Comparison of ENCODE assay signal across 9 mouse cellular contexts in genomic region chr6:125160558-125160853, GRCm38 (mm10). TPM values are rescaled to one million over a fixed set of nuclear protein-coding genes. Genes with fewer than 3 reads are reported as not detected.
A peak's percentile ranks its signal among the peaks of the same experiment; 100 is the strongest.
DNase-seq lines count a peak whose midpoint lies in the region; ATAC-seq and TF ChIP-seq lines count a peak whose summit lies in the region.
"Had no signal": no experiment of that assay in that cellular context is flagged by ENCODE, and none has a peak within 500 bp of the region (broad histone marks: within the 10 kb centered on the region; RNA-seq: fewer than 3 reads in every experiment).

No protein-coding gene starts in this region.

- no peak for TF ChIP-seq RAD21 in CH12.LX (IDR thresholded peaks at IDR 0.05; ENCODE audit: low read depth, low read length)

- in situ Hi-C loops in CH12.LX (cut with MboI; ENCODE audit: low pct_ligation_motif_present, low pct_unique_long_range_greater_than_20kb, low sequenced_read_pairs) = no loop called here

- peaks cover 9% of the 10 kb centered on the region for H3K4me1 ChIP-seq in hindbrain, embryonic 11.5 days (replicated peaks; ENCODE audit: control insufficient read depth, insufficient read depth, low read length)
- H3K4me1 ChIP-seq in hindbrain, postnatal 0 days (ENCODE audit: insufficient read depth, low read length) = 0 out of 2 replicates have a peak, but pooled peaks cover 8% of the 10 kb centered on the region
- H3K4me1 ChIP-seq in CH12.LX (ENCODE audit: control insufficient read depth in 1 of 2, insufficient read depth in 2 of 2) = peaks cover 3 to 18% of the 10 kb centered on the region in 2 experiments; a peak in 2 of 4 replicates
- no peaks in the 10 kb centered on the region for H3K4me1 ChIP-seq in brown adipose tissue, adult 24 weeks (ENCODE audit: control insufficient read depth, insufficient read depth, insufficient read length, low read length)
- peaks cover 29% of the 10 kb centered on the region for H3K4me1 ChIP-seq in limb, embryonic 10.5 days

- dilution Hi-C loops in CH12.LX (cut with MboI; ENCODE audit: extremely low pct_ligation_motif_present, extremely low pct_unique_long_range_greater_than_20kb, low sequenced_read_pairs) = no loop called here

- no peak for ATAC-seq in hindbrain, embryonic 11.5 days (ENCODE audit: low FRiP score)
- no peak for ATAC-seq in hindbrain, postnatal 0 days
- no peak for ATAC-seq in megakaryocyte, adult 5-6 weeks (ENCODE audit: poor library complexity, severe bottlenecking)

- H3K79me2 ChIP-seq in CH12.LX (replicated peaks; ENCODE audit: control insufficient read depth, extremely low read depth, insufficient read depth, poor library complexity, severe bottlenecking) = peaks cover 21% of the 10 kb centered on the region

- no peak for TF ChIP-seq CTCF in hindbrain, postnatal 0 days (IDR thresholded peaks at IDR 0.05; ENCODE audit: low read depth)
- TF ChIP-seq CTCF in CH12.LX (conservative IDR thresholded peaks at IDR 0.05 in 1 of 2, IDR thresholded peaks at IDR 0.05 in 1 of 2; ENCODE audit: low read depth in 2 of 2, low read length in 2 of 2) = no peak

- H3K27ac ChIP-seq in hindbrain, embryonic 11.5 days (ENCODE audit: low read depth, low read length) = 0 out of 2 replicates have a peak overlapping the region, but pooled peaks have one; percentile 24
- H3K27ac ChIP-seq in hindbrain, postnatal 0 days = no peak overlapping the region
- H3K27ac ChIP-seq in CH12.LX (ENCODE audit: insufficient read depth, low read depth) = no peak overlapping the region
- peak overlapping the region; percentile 32; the same call in 1 of the 2 replicates for H3K27ac ChIP-seq in brown adipose tissue, adult 24 weeks (replicated peaks; ENCODE audit: low read depth, low read length)
- no peak overlapping the region for H3K27ac ChIP-seq in limb, embryonic 10.5 days

- peak; percentile 43 for DNase-seq in hindbrain, embryonic 11.5 days (ENCODE audit: low spot score)
- DNase-seq in hindbrain, postnatal 0 days (ENCODE audit: low spot score) = no peak
- DNase-seq in CH12.LX (ENCODE audit: extremely low read depth) = peak; percentile 29
- DNase-seq in limb, embryonic 10.5 days (ENCODE audit: low spot score) = peak; percentile 42
- no peak for DNase-seq in adrenal gland, postnatal 25 days
- DNase-seq in kidney, postnatal 10 days = no peak
- DNase-seq: cerebellum, postnatal 14 days had no signal

- H3K9ac ChIP-seq in hindbrain, embryonic 11.5 days (ENCODE audit: low read depth, low read length) = no peak overlapping the region
- H3K9ac ChIP-seq in hindbrain, postnatal 0 days (replicated peaks; ENCODE audit: low read length) = no peak overlapping the region
- no peak overlapping the region for H3K9ac ChIP-seq in CH12.LX (ENCODE audit: insufficient read depth, low read depth)

- peaks cover 12% of the 10 kb centered on the region for H3K36me3 ChIP-seq in hindbrain, embryonic 11.5 days (ENCODE audit: control insufficient read depth, insufficient read depth, low read length)
- H3K36me3 ChIP-seq in hindbrain, postnatal 0 days (ENCODE audit: insufficient read depth, low read length) = peaks cover 18% of the 10 kb centered on the region; the same call in 1 of the 2 replicates
- H3K36me3 ChIP-seq in CH12.LX (replicated peaks in 1 of 2; ENCODE audit: control insufficient read depth in 1 of 2, insufficient read depth in 1 of 2, low read length in 1 of 2) = peaks cover 67 to 82% of the 10 kb centered on the region in 2 experiments
- H3K36me3 ChIP-seq in limb, embryonic 10.5 days = peaks cover 92% of the 10 kb centered on the region

- H3K4me2 ChIP-seq in hindbrain, embryonic 11.5 days (replicated peaks; ENCODE audit: low read depth, low read length) = no peak overlapping the region
- no peak overlapping the region for H3K4me2 ChIP-seq in hindbrain, postnatal 0 days (ENCODE audit: low read depth, low read length)
- no peak overlapping the region for H3K4me2 ChIP-seq in CH12.LX (ENCODE audit: insufficient read depth, low read depth, poor library complexity, severe bottlenecking)

- H3K4me3 ChIP-seq in hindbrain, embryonic 11.5 days (ENCODE audit: low read depth, low read length) = no peak overlapping the region
- H3K4me3 ChIP-seq in hindbrain, postnatal 0 days (ENCODE audit: low read length) = no peak overlapping the region
- H3K4me3 ChIP-seq in CH12.LX (replicated peaks in 1 of 3; ENCODE audit: low read depth in 2 of 3, low read length in 2 of 3, poor library complexity in 1 of 3) = no peak overlapping the region
- H3K4me3 ChIP-seq in brown adipose tissue, adult 24 weeks (ENCODE audit: insufficient read depth, low read depth, low read length) = no peak overlapping the region
- H3K4me3 ChIP-seq in limb, embryonic 10.5 days = no peak overlapping the region

- WGBS in hindbrain, embryonic 11.5 days = 64% methylated on average over 10 of the region's 10 CpGs
- 47% methylated on average over 10 of the region's 10 CpGs for WGBS in hindbrain, postnatal 0 days
- WGBS in limb, embryonic 10.5 days = 78% methylated on average over 10 of the region's 10 CpGs

- no peak for TF ChIP-seq POLR2A in CH12.LX (IDR thresholded peaks at IDR 0.05; ENCODE audit: low read depth, low read length)

- no peaks in the 10 kb centered on the region for H3K9me3 ChIP-seq in hindbrain, embryonic 11.5 days (ENCODE audit: control insufficient read depth, low read length)
- H3K9me3 ChIP-seq in hindbrain, postnatal 0 days (ENCODE audit: low read length) = no peaks in the 10 kb centered on the region
- no peaks in the 10 kb centered on the region for H3K9me3 ChIP-seq in CH12.LX (replicated peaks; ENCODE audit: low read length)
- H3K9me3 ChIP-seq in limb, embryonic 10.5 days (replicated peaks) = no peaks in the 10 kb centered on the region

- no peak for TF ChIP-seq EP300 in CH12.LX (IDR thresholded peaks at IDR 0.05; ENCODE audit: low read length)

- H3K27me3 ChIP-seq in hindbrain, embryonic 11.5 days (ENCODE audit: control insufficient read depth, insufficient read depth, low read length) = no peaks in the 10 kb centered on the region
- H3K27me3 ChIP-seq in hindbrain, postnatal 0 days (ENCODE audit: insufficient read depth, low read length) = no peaks in the 10 kb centered on the region
- H3K27me3 ChIP-seq in CH12.LX (replicated peaks) = no peaks in the 10 kb centered on the region
- H3K27me3 ChIP-seq in limb, embryonic 10.5 days (ENCODE audit: low read depth, poor library complexity, severe bottlenecking) = no peaks in the 10 kb centered on the region

RNA-seq across cellular contexts. Expression of gene Gapdh, which starts 5.8 kb away (rescaled TPM):
- polyA plus RNA-seq in hindbrain, embryonic 11.5 days (2014; fragmentation: Nextera tagmentation; extraction: Ambion mirVana) = 2,070 and 2,095 TPM in 2 replicates
- total RNA-seq in hindbrain, postnatal 0 days (2014; rRNA removed) = 2,711 and 2,736 TPM in 2 replicates
- polyA plus RNA-seq in hindbrain, postnatal 0 days (2015; fragmentation: Nextera tagmentation; extraction: Ambion mirVana) = 1,874 and 1,919 TPM in 2 replicates
- total RNA-seq in CH12.LX (2012; rRNA removed) (2,085 and 2,925 TPM in 2 replicates), CH12.LX (2014; rRNA removed) (1,576 and 2,268 TPM in 2 replicates)
- 2,269 and 2,654 TPM in 2 replicates for polyA plus RNA-seq in CH12.LX (2012; ENCODE audit: insufficient read length, low read depth)
- polyA plus RNA-seq in brown adipose tissue, adult 24 weeks (2012; ENCODE audit: insufficient read depth, insufficient read length, missing spikeins) = 1,014 and 1,139 TPM in 2 replicates
- polyA plus RNA-seq in limb, embryonic 10.5 days (2016; fragmentation: Nextera tagmentation; extraction: Ambion mirVana) = 2,585 and 3,112 TPM in 2 replicates
- 1,475 and 1,510 TPM in 2 replicates for total RNA-seq in adrenal gland, postnatal 25 days (2021)
- total RNA-seq in megakaryocyte, adult 5-6 weeks (2015) = 2,892 and 2,923 TPM in 2 replicates
- total RNA-seq in megakaryocyte, adult 5-6 weeks (2017) = 1,028 and 1,070 TPM in 2 replicates

RNA-seq across cellular contexts. Expression of gene Iffo1, which starts 15.5 kb away (rescaled TPM):
- polyA plus RNA-seq in hindbrain, embryonic 11.5 days (2014; fragmentation: Nextera tagmentation; extraction: Ambion mirVana) = 10.3 and 10.4 TPM in 2 replicates
- 29.1 and 30.5 TPM in 2 replicates for total RNA-seq in hindbrain, postnatal 0 days (2014; rRNA removed)
- 20.3 and 20.6 TPM in 2 replicates for polyA plus RNA-seq in hindbrain, postnatal 0 days (2015; fragmentation: Nextera tagmentation; extraction: Ambion mirVana)
- 6.7 and 7.6 TPM in 2 replicates for total RNA-seq in CH12.LX (2012; rRNA removed)
- 3.3 and 4.0 TPM in 2 replicates for total RNA-seq in CH12.LX (2014; rRNA removed)
- 7.0 and 8.2 TPM in 2 replicates for polyA plus RNA-seq in CH12.LX (2012; ENCODE audit: insufficient read length, low read depth)
- 2.9 and 3.2 TPM in 2 replicates for polyA plus RNA-seq in brown adipose tissue, adult 24 weeks (2012; ENCODE audit: insufficient read depth, insufficient read length, missing spikeins)
- 10.9 and 15.5 TPM in 2 replicates for polyA plus RNA-seq in limb, embryonic 10.5 days (2016; fragmentation: Nextera tagmentation; extraction: Ambion mirVana)
- total RNA-seq in adrenal gland, postnatal 25 days (2021) = 27.8 and 43.8 TPM in 2 replicates
- 18.6 and 20.1 TPM in 2 replicates for total RNA-seq in megakaryocyte, adult 5-6 weeks (2015)
- 14.3 and 21.7 TPM in 2 replicates for total RNA-seq in megakaryocyte, adult 5-6 weeks (2017)

RNA-seq across cellular contexts. Expression of gene Nop2, which starts 28.8 kb away (rescaled TPM):
- polyA plus RNA-seq in hindbrain, embryonic 11.5 days (2014; fragmentation: Nextera tagmentation; extraction: Ambion mirVana) = 45.3 and 58.8 TPM in 2 replicates
- 33.9 and 34.2 TPM in 2 replicates for total RNA-seq in hindbrain, postnatal 0 days (2014; rRNA removed)
- 37.3 and 38.8 TPM in 2 replicates for polyA plus RNA-seq in hindbrain, postnatal 0 days (2015; fragmentation: Nextera tagmentation; extraction: Ambion mirVana)
- 128 and 188 TPM in 2 replicates for total RNA-seq in CH12.LX (2012; rRNA removed)
- total RNA-seq in CH12.LX (2014; rRNA removed) = 154 TPM in 2 replicates
- polyA plus RNA-seq in CH12.LX (2012; ENCODE audit: insufficient read length, low read depth) = 175 and 179 TPM in 2 replicates
- polyA plus RNA-seq in brown adipose tissue, adult 24 weeks (2012; ENCODE audit: insufficient read depth, insufficient read length, missing spikeins) = 10.0 and 16.0 TPM in 2 replicates
- polyA plus RNA-seq in limb, embryonic 10.5 days (2016; fragmentation: Nextera tagmentation; extraction: Ambion mirVana) = 94.6 and 119 TPM in 2 replicates
- 36.2 and 44.0 TPM in 2 replicates for total RNA-seq in adrenal gland, postnatal 25 days (2021)
- total RNA-seq in megakaryocyte, adult 5-6 weeks (2015) = 8.5 and 12.1 TPM in 2 replicates
- total RNA-seq in megakaryocyte, adult 5-6 weeks (2017) = 22.6 and 24.6 TPM in 2 replicates

RNA-seq across cellular contexts. Expression of gene Ncapd2, which starts 31.0 kb away (rescaled TPM):
- 109 and 110 TPM in 2 replicates for polyA plus RNA-seq in hindbrain, embryonic 11.5 days (2014; fragmentation: Nextera tagmentation; extraction: Ambion mirVana)
- 47.1 and 56.3 TPM in 2 replicates for total RNA-seq in hindbrain, postnatal 0 days (2014; rRNA removed)
- 30.3 and 34.1 TPM in 2 replicates for polyA plus RNA-seq in hindbrain, postnatal 0 days (2015; fragmentation: Nextera tagmentation; extraction: Ambion mirVana)
- total RNA-seq in CH12.LX (2012; rRNA removed) = 140 and 147 TPM in 2 replicates
- total RNA-seq in CH12.LX (2014; rRNA removed) = 78.3 and 79.6 TPM in 2 replicates
- polyA plus RNA-seq in CH12.LX (2012; ENCODE audit: insufficient read length, low read depth) = 263 and 301 TPM in 2 replicates
- 7.5 and 9.2 TPM in 2 replicates for polyA plus RNA-seq in brown adipose tissue, adult 24 weeks (2012; ENCODE audit: insufficient read depth, insufficient read length, missing spikeins)
- polyA plus RNA-seq in limb, embryonic 10.5 days (2016; fragmentation: Nextera tagmentation; extraction: Ambion mirVana) = 285 and 288 TPM in 2 replicates
- total RNA-seq in adrenal gland, postnatal 25 days (2021) = 35.6 and 48.3 TPM in 2 replicates
- total RNA-seq in megakaryocyte, adult 5-6 weeks (2015) = 195 and 225 TPM in 2 replicates
- total RNA-seq in megakaryocyte, adult 5-6 weeks (2017) = 181 and 231 TPM in 2 replicates

RNA-seq across cellular contexts. Expression of gene Mrpl51, which starts 31.1 kb away (rescaled TPM):
- polyA plus RNA-seq in hindbrain, embryonic 11.5 days (2014; fragmentation: Nextera tagmentation; extraction: Ambion mirVana) = 184 and 189 TPM in 2 replicates
- total RNA-seq in hindbrain, postnatal 0 days (2014; rRNA removed) = 20.6 and 40.3 TPM in 2 replicates
- polyA plus RNA-seq in hindbrain, postnatal 0 days (2015; fragmentation: Nextera tagmentation; extraction: Ambion mirVana) = 159 and 163 TPM in 2 replicates
- total RNA-seq in CH12.LX (2012; rRNA removed) (120 and 153 TPM in 2 replicates), CH12.LX (2014; rRNA removed) (152 and 184 TPM in 2 replicates)
- 161 and 171 TPM in 2 replicates for polyA plus RNA-seq in CH12.LX (2012; ENCODE audit: insufficient read length, low read depth)
- polyA plus RNA-seq in brown adipose tissue, adult 24 weeks (2012; ENCODE audit: insufficient read depth, insufficient read length, missing spikeins) = 316 and 439 TPM in 2 replicates
- polyA plus RNA-seq in limb, embryonic 10.5 days (2016; fragmentation: Nextera tagmentation; extraction: Ambion mirVana) = 213 and 231 TPM in 2 replicates
- 158 and 198 TPM in 2 replicates for total RNA-seq in adrenal gland, postnatal 25 days (2021)
- 91.9 and 106 TPM in 2 replicates for total RNA-seq in megakaryocyte, adult 5-6 weeks (2015)
- 72.8 and 81.9 TPM in 2 replicates for total RNA-seq in megakaryocyte, adult 5-6 weeks (2017)

Comparison
In these comparisons a context has a peak if more than half of its experiments do, and no peak if none do; other contexts are left out.
1. DNase-seq: peak in hindbrain, embryonic 11.5 days (single experiment), CH12.LX (single experiment) and limb, embryonic 10.5 days (single experiment); none in hindbrain, postnatal 0 days (single experiment), adrenal gland, postnatal 25 days (single experiment) and kidney, postnatal 10 days (single experiment).
2. H3K27ac ChIP-seq: peak in hindbrain, embryonic 11.5 days (single experiment) and brown adipose tissue, adult 24 weeks (single experiment); none in hindbrain, postnatal 0 days (single experiment), CH12.LX (single experiment) and limb, embryonic 10.5 days (single experiment).